Comparison of ENCODE assay signal across 8 mouse cellular contexts in genomic region chr3:89279153-89279890, GRCm38 (mm10). TPM values are rescaled to one million over a fixed set of nuclear protein-coding genes. Genes with fewer than 3 reads are reported as not detected.
DNase-seq lines count a peak whose midpoint lies in the region; ATAC-seq and TF ChIP-seq lines count a peak whose summit lies in the region.

No protein-coding gene starts in this region.

- peak overlapping the region; percentile 87 for H3K4me2 ChIP-seq in forebrain, embryonic 12.5 days
- H3K4me2 ChIP-seq in heart, postnatal 0 days (ENCODE audit: low read depth, low read length), result peak overlapping the region; percentile 92
- H3K4me2 ChIP-seq in lung, embryonic 14.5 days, result peak overlapping the region; percentile 92
- peak overlapping the region; percentile 96 for H3K4me2 ChIP-seq in neural tube, embryonic 14.5 days (ENCODE audit: low read depth, low read length)

- TF ChIP-seq EP300 in ES-Bruce4 (IDR thresholded peaks at IDR 0.05; ENCODE audit: insufficient read depth, low read depth, low read length), result no peak
- TF ChIP-seq EP300 in heart, postnatal 0 days (IDR thresholded peaks at IDR 0.05; ENCODE audit: low read depth), result no peak

- peak overlapping the region; percentile 77 for H3K9ac ChIP-seq in ES-Bruce4 (ENCODE audit: low read depth, poor library complexity, severe bottlenecking)
- H3K9ac ChIP-seq in forebrain, embryonic 12.5 days, result peak overlapping the region; percentile 52
- peak overlapping the region; percentile 87 for H3K9ac ChIP-seq in heart, postnatal 0 days (replicated peaks; ENCODE audit: low read depth, low read length)
- peak overlapping the region; percentile 74 for H3K9ac ChIP-seq in lung, embryonic 14.5 days
- H3K9ac ChIP-seq in neural tube, embryonic 14.5 days (replicated peaks; ENCODE audit: low read depth, low read length), result peak overlapping the region; percentile 47

- DNase-seq in heart, postnatal 0 days (ENCODE audit: low spot score), result peak; percentile 89
- DNase-seq in kidney, postnatal 4 days, result peak; percentile 91 to 95
- peak; percentile 93 for DNase-seq in lung, embryonic 14.5 days
- peak; percentile 59 for DNase-seq in urinary bladder, postnatal 10 days (ENCODE audit: low spot score)

- TF ChIP-seq POLR2A in ES-Bruce4 (IDR thresholded peaks at IDR 0.05; ENCODE audit: insufficient read depth, low read length), result no peak

- H3K9me3 ChIP-seq in ES-Bruce4 (replicated peaks; ENCODE audit: control insufficient read depth, insufficient read depth, low read length, poor library complexity, severe bottlenecking), result no peaks in the 10 kb centered on the region
- no peaks in the 10 kb centered on the region for H3K9me3 ChIP-seq in forebrain, embryonic 12.5 days
- no peaks in the 10 kb centered on the region for H3K9me3 ChIP-seq in heart, postnatal 0 days (replicated peaks; ENCODE audit: control insufficient read depth, low read length)
- H3K9me3 ChIP-seq in lung, embryonic 14.5 days (ENCODE audit: low read depth, low read length), result no peaks in the 10 kb centered on the region
- no peaks in the 10 kb centered on the region for H3K9me3 ChIP-seq in neural tube, embryonic 14.5 days (ENCODE audit: control insufficient read depth, low read length)

- peak; percentile 71 for ATAC-seq in forebrain, embryonic 12.5 days (ENCODE audit: low FRiP score)
- peak; percentile 77 for ATAC-seq in heart, postnatal 0 days (ENCODE audit: insufficient read depth, low read depth)
- ATAC-seq in lung, embryonic 14.5 days (ENCODE audit: insufficient read depth), result peak; percentile 76
- ATAC-seq in neural tube, embryonic 14.5 days (ENCODE audit: low read depth), result peak; percentile 69

- no peaks in the 10 kb centered on the region for H3K4me1 ChIP-seq in ES-Bruce4 (ENCODE audit: control insufficient read depth, insufficient read depth, low read length)
- H3K4me1 ChIP-seq in brown adipose tissue, adult 24 weeks (ENCODE audit: control insufficient read depth, insufficient read depth, insufficient read length, low read length), result peaks cover 7% of the 10 kb centered on the region
- peaks cover 43% of the 10 kb centered on the region for H3K4me1 ChIP-seq in forebrain, embryonic 12.5 days
- H3K4me1 ChIP-seq in heart, postnatal 0 days (ENCODE audit: control insufficient read depth, insufficient read depth), result peaks cover 23% of the 10 kb centered on the region
- H3K4me1 ChIP-seq in lung, embryonic 14.5 days (ENCODE audit: insufficient read depth), result peaks cover 9% of the 10 kb centered on the region; the same call in 1 of the 2 replicates
- H3K4me1 ChIP-seq in neural tube, embryonic 14.5 days (ENCODE audit: control insufficient read depth, insufficient read depth, low read length), result peaks cover 25% of the 10 kb centered on the region

- 2% methylated on average over 35 of the region's 35 CpGs for WGBS in forebrain, embryonic 12.5 days
- 1% methylated on average over 35 of the region's 35 CpGs for WGBS in heart, postnatal 0 days
- under 1% methylated on average over 35 of the region's 35 CpGs for WGBS in lung, embryonic 14.5 days
- WGBS in neural tube, embryonic 14.5 days, result 2% methylated on average over 31 of the region's 35 CpGs

- no peaks in the 10 kb centered on the region for H3K27me3 ChIP-seq in ES-Bruce4 (ENCODE audit: control insufficient read depth, insufficient read depth, low read length, poor library complexity, severe bottlenecking)
- peaks cover 53% of the 10 kb centered on the region for H3K27me3 ChIP-seq in forebrain, embryonic 12.5 days
- H3K27me3 ChIP-seq in heart, postnatal 0 days (ENCODE audit: control insufficient read depth, insufficient read depth, low read length), result no peaks in the 10 kb centered on the region
- H3K27me3 ChIP-seq in lung, embryonic 14.5 days (ENCODE audit: insufficient read depth, low read length), result peaks cover 18% of the 10 kb centered on the region
- H3K27me3 ChIP-seq in neural tube, embryonic 14.5 days (ENCODE audit: control insufficient read depth, insufficient read depth, low read length), result 0 out of 2 replicates have a peak, but pooled peaks cover 3% of the 10 kb centered on the region

- no peaks in the 10 kb centered on the region for H3K36me3 ChIP-seq in ES-Bruce4 (ENCODE audit: control insufficient read depth, insufficient read depth, low read length, poor library complexity, severe bottlenecking)
- no peaks in the 10 kb centered on the region for H3K36me3 ChIP-seq in forebrain, embryonic 12.5 days (replicated peaks)
- H3K36me3 ChIP-seq in heart, postnatal 0 days (replicated peaks; ENCODE audit: control insufficient read depth, insufficient read depth, low read length), result peaks cover 15% of the 10 kb centered on the region
- peaks cover 15% of the 10 kb centered on the region for H3K36me3 ChIP-seq in lung, embryonic 14.5 days (ENCODE audit: insufficient read depth)
- H3K36me3 ChIP-seq in neural tube, embryonic 14.5 days (ENCODE audit: control insufficient read depth, insufficient read depth, low read length), result no peaks in the 10 kb centered on the region

- no peak overlapping the region for H3K27ac ChIP-seq in ES-Bruce4 (ENCODE audit: insufficient read depth, low read length)
- H3K27ac ChIP-seq in brown adipose tissue, adult 24 weeks (replicated peaks; ENCODE audit: low read depth, low read length), result peak overlapping the region; percentile 98
- H3K27ac ChIP-seq in forebrain, embryonic 12.5 days, result peak overlapping the region; percentile 61; the same call in 1 of the 2 replicates
- H3K27ac ChIP-seq in heart, postnatal 0 days (ENCODE audit: low read depth), result peak overlapping the region; percentile 94
- peak overlapping the region; percentile 94 for H3K27ac ChIP-seq in lung, embryonic 14.5 days (ENCODE audit: low read depth)
- peak overlapping the region; percentile 46; the same call in 1 of the 2 replicates for H3K27ac ChIP-seq in neural tube, embryonic 14.5 days (ENCODE audit: low read depth, low read length)

- peak overlapping the region; percentile 71 for H3K4me3 ChIP-seq in ES-Bruce4 (ENCODE audit: low read depth, low read length)
- peak overlapping the region; percentile 76 for H3K4me3 ChIP-seq in brown adipose tissue, adult 24 weeks (ENCODE audit: insufficient read depth, low read depth, low read length)
- peak overlapping the region; percentile 45 for H3K4me3 ChIP-seq in forebrain, embryonic 12.5 days (replicated peaks)
- H3K4me3 ChIP-seq in heart, postnatal 0 days (ENCODE audit: low read depth, low read length), result peak overlapping the region; percentile 78
- H3K4me3 ChIP-seq in lung, embryonic 14.5 days (ENCODE audit: low read depth, low read length), result peak overlapping the region; percentile 61
- peak overlapping the region; percentile 43 for H3K4me3 ChIP-seq in neural tube, embryonic 14.5 days (ENCODE audit: low read depth, low read length)

- TF ChIP-seq CTCF in ES-Bruce4 (IDR thresholded peaks at IDR 0.05; ENCODE audit: low read depth, low read length), result no peak
- no peak for TF ChIP-seq CTCF in heart, postnatal 0 days (IDR thresholded peaks at IDR 0.05; ENCODE audit: low read depth)
- no peak for TF ChIP-seq CTCF in lung, embryonic 14.5 days (IDR thresholded peaks at IDR 0.05; ENCODE audit: low read depth)

RNA-seq across cellular contexts. Expression of gene Efna1, which starts 1.6 kb away (rescaled TPM):
- polyA plus RNA-seq in ES-Bruce4 (2011; ENCODE audit: insufficient read depth, insufficient read length, low read depth, missing spikeins), result 8.3 and 11.0 TPM in 2 replicates
- polyA plus RNA-seq in brown adipose tissue, adult 24 weeks (2012; ENCODE audit: insufficient read depth, insufficient read length, missing spikeins), result 5.6 and 6.3 TPM in 2 replicates
- 9.7 and 12.6 TPM in 2 replicates for polyA plus RNA-seq in forebrain, embryonic 12.5 days (2016; fragmentation: Nextera tagmentation; extraction: Ambion mirVana)
- total RNA-seq in heart, postnatal 0 days (2014; rRNA removed; ENCODE audit: low replicate concordance), result 43.1 and 46.2 TPM in 2 replicates
- 37.2 and 38.4 TPM in 2 replicates for polyA plus RNA-seq in heart, postnatal 0 days (2015; fragmentation: Nextera tagmentation; extraction: Ambion mirVana)
- polyA plus RNA-seq in lung, embryonic 14.5 days (2014; fragmentation: Nextera tagmentation; extraction: Ambion mirVana), result 68.3 and 70.4 TPM in 2 replicates
- 6.8 and 10.5 TPM in 2 replicates for polyA plus RNA-seq in neural tube, embryonic 14.5 days (2014; fragmentation: Nextera tagmentation; extraction: Ambion mirVana)

RNA-seq across cellular contexts. Expression of gene Slc50a1, which starts 9.0 kb away (rescaled TPM):
- polyA plus RNA-seq in ES-Bruce4 (2011; ENCODE audit: insufficient read depth, insufficient read length, low read depth, missing spikeins), result 34.5 and 35.7 TPM in 2 replicates
- 28.3 and 33.1 TPM in 2 replicates for polyA plus RNA-seq in brown adipose tissue, adult 24 weeks (2012; ENCODE audit: insufficient read depth, insufficient read length, missing spikeins)
- polyA plus RNA-seq in forebrain, embryonic 12.5 days (2016; fragmentation: Nextera tagmentation; extraction: Ambion mirVana), result 28.6 and 29.7 TPM in 2 replicates
- 33.7 and 54.2 TPM in 2 replicates for total RNA-seq in heart, postnatal 0 days (2014; rRNA removed; ENCODE audit: low replicate concordance)
- 50.7 and 52.0 TPM in 2 replicates for polyA plus RNA-seq in heart, postnatal 0 days (2015; fragmentation: Nextera tagmentation; extraction: Ambion mirVana)
- 58.5 and 60.2 TPM in 2 replicates for polyA plus RNA-seq in lung, embryonic 14.5 days (2014; fragmentation: Nextera tagmentation; extraction: Ambion mirVana)
- polyA plus RNA-seq in neural tube, embryonic 14.5 days (2014; fragmentation: Nextera tagmentation; extraction: Ambion mirVana), result 36.7 and 39.8 TPM in 2 replicates

RNA-seq across cellular contexts. Expression of gene Dpm3, which starts 20.2 kb away (rescaled TPM):
- 36.7 and 59.9 TPM in 2 replicates for polyA plus RNA-seq in ES-Bruce4 (2011; ENCODE audit: insufficient read depth, insufficient read length, low read depth, missing spikeins)
- polyA plus RNA-seq in brown adipose tissue, adult 24 weeks (2012; ENCODE audit: insufficient read depth, insufficient read length, missing spikeins), result 125 and 130 TPM in 2 replicates
- polyA plus RNA-seq in forebrain, embryonic 12.5 days (2016; fragmentation: Nextera tagmentation; extraction: Ambion mirVana), result 79.1 and 84.3 TPM in 2 replicates
- total RNA-seq in heart, postnatal 0 days (2014; rRNA removed; ENCODE audit: low replicate concordance), result 271 and 450 TPM in 2 replicates
- polyA plus RNA-seq in heart, postnatal 0 days (2015; fragmentation: Nextera tagmentation; extraction: Ambion mirVana), result 80.3 and 85.9 TPM in 2 replicates
- 118 and 119 TPM in 2 replicates for polyA plus RNA-seq in lung, embryonic 14.5 days (2014; fragmentation: Nextera tagmentation; extraction: Ambion mirVana)
- 69.6 and 84.4 TPM in 2 replicates for polyA plus RNA-seq in neural tube, embryonic 14.5 days (2014; fragmentation: Nextera tagmentation; extraction: Ambion mirVana)

RNA-seq across cellular contexts. Expression of gene Trim46, which starts 33.2 kb away (rescaled TPM):
- polyA plus RNA-seq in ES-Bruce4 (2011; ENCODE audit: insufficient read depth, insufficient read length, low read depth, missing spikeins), result 5.7 and 7.1 TPM in 2 replicates
- polyA plus RNA-seq in brown adipose tissue, adult 24 weeks (2012; ENCODE audit: insufficient read depth, insufficient read length, missing spikeins), result not detected in 2 replicates
- 25.1 and 26.6 TPM in 2 replicates for polyA plus RNA-seq in forebrain, embryonic 12.5 days (2016; fragmentation: Nextera tagmentation; extraction: Ambion mirVana)
- total RNA-seq in heart, postnatal 0 days (2014; rRNA removed; ENCODE audit: low replicate concordance), result 0.08 and 0.62 TPM in 2 replicates
- polyA plus RNA-seq in heart, postnatal 0 days (2015; fragmentation: Nextera tagmentation; extraction: Ambion mirVana), result 0.44 and 0.45 TPM in 2 replicates
- polyA plus RNA-seq in lung, embryonic 14.5 days (2014; fragmentation: Nextera tagmentation; extraction: Ambion mirVana), result 5.7 and 6.3 TPM in 2 replicates
- 61.6 and 70.7 TPM in 2 replicates for polyA plus RNA-seq in neural tube, embryonic 14.5 days (2014; fragmentation: Nextera tagmentation; extraction: Ambion mirVana)

RNA-seq across cellular contexts. Expression of gene Krtcap2, which starts 33.6 kb away (rescaled TPM):
- 163 and 164 TPM in 2 replicates for polyA plus RNA-seq in ES-Bruce4 (2011; ENCODE audit: insufficient read depth, insufficient read length, low read depth, missing spikeins)
- 57.6 and 64.8 TPM in 2 replicates for polyA plus RNA-seq in brown adipose tissue, adult 24 weeks (2012; ENCODE audit: insufficient read depth, insufficient read length, missing spikeins)
- polyA plus RNA-seq in forebrain, embryonic 12.5 days (2016; fragmentation: Nextera tagmentation; extraction: Ambion mirVana), result 249 and 252 TPM in 2 replicates
- total RNA-seq in heart, postnatal 0 days (2014; rRNA removed; ENCODE audit: low replicate concordance), result 41.8 and 76.1 TPM in 2 replicates
- polyA plus RNA-seq in heart, postnatal 0 days (2015; fragmentation: Nextera tagmentation; extraction: Ambion mirVana), result 192 and 216 TPM in 2 replicates
- polyA plus RNA-seq in lung, embryonic 14.5 days (2014; fragmentation: Nextera tagmentation; extraction: Ambion mirVana), result 293 and 312 TPM in 2 replicates
- 206 and 240 TPM in 2 replicates for polyA plus RNA-seq in neural tube, embryonic 14.5 days (2014; fragmentation: Nextera tagmentation; extraction: Ambion mirVana)
